Mouse (Mus musculus): ENCODE measurements around the gene Mcmbp.
A peak's percentile ranks its signal among the peaks of the same experiment; 100 is the strongest.
"Not testable (repeated sequence)": the region's sequence is repeated elsewhere in the genome, so short reads cannot be mapped to it uniquely, and the experiment has no call there.

The Mcmbp gene

GRCm38 (mm10) chr7:128717991-128718390 lies 22.3 kb downstream of the Mcmbp start:
- DNase-seq (ENCODE audit: low read depth, low spot score) = no peak

GRCm38 (mm10) chr7:128705735-128706134 lies 34.6 kb downstream of the Mcmbp start:
- DNase-seq (ENCODE audit: low read depth, low spot score) = peak; percentile 46

GRCm38 (mm10) chr7:128699959-128700358 lies 40.3 kb downstream of the Mcmbp start:
- DNase-seq (ENCODE audit: low read depth, low spot score) = not testable (repeated sequence)

GRCm38 (mm10) chr7:128694848-128695247 lies 45.4 kb downstream of the Mcmbp start:
- no peak for DNase-seq (ENCODE audit: low read depth, low spot score)

GRCm38 (mm10) chr7:128692163-128692562 lies 48.1 kb downstream of the Mcmbp start:
- no peak for DNase-seq (ENCODE audit: low read depth, low spot score)

GRCm38 (mm10) chr7:128690796-128691195 lies 49.5 kb downstream of the Mcmbp start:
- DNase-seq (ENCODE audit: low read depth, low spot score) = no peak

- DNase-seq (ENCODE audit: low read depth, low spot score) = peak; percentile 63
These were observed 50.2 kb downstream of the Mcmbp start for GRCm38 (mm10) chr7:128690070-128690469.

- no peak for DNase-seq (ENCODE audit: low read depth, low spot score)
These were observed 50.9 kb downstream of the Mcmbp start for GRCm38 (mm10) chr7:128689347-128689746.

- peak; percentile 40 for DNase-seq (ENCODE audit: low read depth, low spot score)
These were observed 52.3 kb downstream of the Mcmbp start for GRCm38 (mm10) chr7:128687821-128688564.

- no peak for DNase-seq (ENCODE audit: low read depth, low spot score)
These were observed 61.7 kb downstream of the Mcmbp start for GRCm38 (mm10) chr7:128678546-128678945.

GRCm38 (mm10) chr7:128672408-128673010 lies 67.8 kb downstream of the Mcmbp start:
- peak; percentile 49 for DNase-seq (ENCODE audit: low read depth, low spot score)

GRCm38 (mm10) chr7:128671952-128672351 lies 68.3 kb downstream of the Mcmbp start:
- DNase-seq (ENCODE audit: low read depth, low spot score) = no peak

- DNase-seq (ENCODE audit: low read depth, low spot score) = no peak
These were observed 71.5 kb downstream of the Mcmbp start for GRCm38 (mm10) chr7:128668831-128669230.

GRCm38 (mm10) chr7:128667788-128668187 lies 72.5 kb downstream of the Mcmbp start:
- no peak for DNase-seq (ENCODE audit: low read depth, low spot score)

- DNase-seq (ENCODE audit: low read depth, low spot score) = no peak
These were observed 75.4 kb downstream of the Mcmbp start for GRCm38 (mm10) chr7:128664861-128665377.

GRCm38 (mm10) chr7:128663906-128664305 lies 76.4 kb downstream of the Mcmbp start:
- DNase-seq (ENCODE audit: low read depth, low spot score) = no peak

- DNase-seq (ENCODE audit: low read depth, low spot score) = no peak
These were observed 83.3 kb downstream of the Mcmbp start for GRCm38 (mm10) chr7:128656970-128657369.
